Mouse (Mus musculus): Measurements from ENCODE around the gene Gatad2a. TPM values are rescaled to one million over a fixed set of nuclear protein-coding genes. Genes with fewer than 3 reads are reported as not detected.
"Not testable (repeated sequence)": the region's sequence is repeated elsewhere in the genome, so short reads cannot be mapped to it uniquely, and the experiment has no call there.

The Gatad2a gene
- polyA plus RNA-seq, 1 experiment from 2014 or later, result 49.6 TPM

- 73% methylated on average over 1 of the region's 1 CpGs for WGBS
- Histone ChIP-seq H3K36me3 (ENCODE audit: control insufficient read depth, insufficient read depth, low read length) (peaks cover 27% of the 10 kb centered on the region), H3K27ac (ENCODE audit: low read length) (no peak overlapping the region), H3K4me3 (ENCODE audit: low read depth, low read length) (no peak overlapping the region), H3K4me1 (ENCODE audit: control insufficient read depth, insufficient read depth, low read length) (no peaks in the 10 kb centered on the region), H3K9me3 (ENCODE audit: control insufficient read depth, low read depth, low read length) (no peaks in the 10 kb centered on the region), H3K27me3 (ENCODE audit: control insufficient read depth, insufficient read depth, low read length) (no peaks in the 10 kb centered on the region), H3K9ac (replicated peaks; ENCODE audit: low read depth, low read length) (no peak overlapping the region), H3K4me2 (replicated peaks; ENCODE audit: low read depth, low read length) (no peak overlapping the region)
- ATAC-seq (ENCODE audit: insufficient number of reproducible peaks, insufficient read depth, low FRiP score, low read depth), result no peak
Observed at GRCm38 (mm10) chr8:70015017-70015416, 18.8 kb upstream of the Gatad2a start.

GRCm38 (mm10) chr8:70012763-70013162 is 16.6 kb upstream of the Gatad2a start:
- ATAC-seq (ENCODE audit: insufficient number of reproducible peaks, insufficient read depth, low FRiP score, low read depth), result peak; percentile 23; the same call in 1 of the 2 replicates
- Histone ChIP-seq H3K27me3 (ENCODE audit: control insufficient read depth, insufficient read depth, low read length) (no peaks in the 10 kb centered on the region), H3K4me2 (replicated peaks; ENCODE audit: low read depth, low read length) (no peak overlapping the region), H3K4me1 (ENCODE audit: control insufficient read depth, insufficient read depth, low read length) (no peaks in the 10 kb centered on the region), H3K4me3 (ENCODE audit: low read depth, low read length) (no peak overlapping the region), H3K9ac (replicated peaks; ENCODE audit: low read depth, low read length) (no peak overlapping the region), H3K36me3 (ENCODE audit: control insufficient read depth, insufficient read depth, low read length) (peaks cover 6% of the 10 kb centered on the region; the same call in 1 of the 2 replicates), H3K27ac (ENCODE audit: low read length) (no peak overlapping the region), H3K9me3 (ENCODE audit: control insufficient read depth, low read depth, low read length) (no peaks in the 10 kb centered on the region)
- 86% methylated on average over 1 of the region's 1 CpGs for WGBS

DNA sequence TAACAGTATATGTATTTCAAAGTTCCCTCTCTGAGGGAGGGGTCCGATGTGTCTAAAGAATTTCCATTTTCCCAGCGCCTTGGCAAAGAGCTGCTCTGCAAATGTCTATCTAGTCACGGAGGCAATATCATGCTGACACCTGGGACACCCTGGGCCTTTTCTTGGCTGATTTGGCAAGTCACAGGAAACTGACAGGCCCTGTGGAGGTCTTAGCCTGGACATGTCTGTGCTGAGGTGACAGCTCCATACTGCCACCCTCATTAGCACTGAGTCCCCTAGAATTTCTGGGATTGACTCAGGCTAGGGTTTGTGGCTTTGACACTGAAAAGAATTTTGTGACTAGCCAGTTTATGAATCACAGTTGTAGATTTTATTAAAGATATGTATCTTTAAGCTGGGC is 16.2 kb upstream of the Gatad2a start:
- Histone ChIP-seq H3K4me1 (ENCODE audit: control insufficient read depth, insufficient read depth, low read length) (no peaks in the 10 kb centered on the region), H3K36me3 (ENCODE audit: control insufficient read depth, insufficient read depth, low read length) (peaks cover 6% of the 10 kb centered on the region; the same call in 1 of the 2 replicates), H3K27ac (ENCODE audit: low read length) (no peak overlapping the region), H3K4me3 (ENCODE audit: low read depth, low read length) (no peak overlapping the region), H3K4me2 (replicated peaks; ENCODE audit: low read depth, low read length) (no peak overlapping the region), H3K9ac (replicated peaks; ENCODE audit: low read depth, low read length) (no peak overlapping the region), H3K9me3 (ENCODE audit: control insufficient read depth, low read depth, low read length) (no peaks in the 10 kb centered on the region), H3K27me3 (ENCODE audit: control insufficient read depth, insufficient read depth, low read length) (no peaks in the 10 kb centered on the region)
- ATAC-seq (ENCODE audit: insufficient number of reproducible peaks, insufficient read depth, low FRiP score, low read depth), result no peak
- 78% methylated on average over 3 of the region's 3 CpGs for whole genome bisulfite sequencing

GRCm38 (mm10) chr8:70010796-70011195 is 14.6 kb upstream of the Gatad2a start:
- H3K27me3 ChIP-seq (ENCODE audit: control insufficient read depth, insufficient read depth, low read length); H3K9ac ChIP-seq (replicated peaks; ENCODE audit: low read depth, low read length); H3K4me1 ChIP-seq (ENCODE audit: control insufficient read depth, insufficient read depth, low read length); H3K9me3 ChIP-seq (ENCODE audit: control insufficient read depth, low read depth, low read length); H3K36me3 ChIP-seq (ENCODE audit: control insufficient read depth, insufficient read depth, low read length); H3K4me2 ChIP-seq (replicated peaks; ENCODE audit: low read depth, low read length); H3K27ac ChIP-seq (ENCODE audit: low read length); ATAC-seq (ENCODE audit: insufficient number of reproducible peaks, insufficient read depth, low FRiP score, low read depth); H3K4me3 ChIP-seq (ENCODE audit: low read depth, low read length): not testable (repeated sequence)
- 88% methylated on average over 14 of the region's 14 CpGs for WGBS

- H3K9me3 ChIP-seq (ENCODE audit: control insufficient read depth, low read depth, low read length), result no peaks in the 10 kb centered on the region
- H3K36me3 ChIP-seq (ENCODE audit: control insufficient read depth, insufficient read depth, low read length), result no peaks in the 10 kb centered on the region
- H3K4me1 ChIP-seq (ENCODE audit: control insufficient read depth, insufficient read depth, low read length), result no peaks in the 10 kb centered on the region
- WGBS, result 40% methylated on average over 2 of the region's 2 CpGs
- no peak overlapping the region for H3K4me3 ChIP-seq (ENCODE audit: low read depth, low read length)
- H3K9ac ChIP-seq (replicated peaks; ENCODE audit: low read depth, low read length), result no peak overlapping the region
- no peak overlapping the region for H3K4me2 ChIP-seq (replicated peaks; ENCODE audit: low read depth, low read length)
- ATAC-seq (ENCODE audit: insufficient number of reproducible peaks, insufficient read depth, low FRiP score, low read depth), result no peak
- no peak overlapping the region for H3K27ac ChIP-seq (ENCODE audit: low read length)
- H3K27me3 ChIP-seq (ENCODE audit: control insufficient read depth, insufficient read depth, low read length), result no peaks in the 10 kb centered on the region
Observed at GRCm38 (mm10) chr8:70005178-70005577, 9.0 kb upstream of the Gatad2a start.

DNA sequence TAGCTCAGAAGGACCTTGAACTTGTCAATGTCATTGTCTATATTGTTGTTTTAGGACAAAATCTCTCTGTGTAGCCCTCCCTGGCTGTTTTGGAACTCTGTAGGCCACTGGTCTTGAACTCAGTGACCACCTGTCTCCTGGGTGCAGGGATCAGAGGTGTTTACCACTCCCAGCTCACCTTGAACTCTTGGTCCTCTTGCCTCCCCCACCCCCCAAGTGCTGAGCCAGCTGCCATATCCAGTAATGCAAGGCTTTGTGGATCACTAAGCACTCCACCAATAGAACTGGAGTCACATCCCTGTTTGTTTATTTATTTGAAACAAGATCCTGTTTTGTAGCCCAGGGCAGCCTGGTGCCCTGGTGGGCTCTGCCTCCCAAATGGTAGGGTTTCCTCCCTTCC is 8.2 kb upstream of the Gatad2a start:
- H3K4me2 ChIP-seq (replicated peaks; ENCODE audit: low read depth, low read length), result no peak overlapping the region
- no peak overlapping the region for H3K4me3 ChIP-seq (ENCODE audit: low read depth, low read length)
- no peaks in the 10 kb centered on the region for H3K4me1 ChIP-seq (ENCODE audit: control insufficient read depth, insufficient read depth, low read length)
- no peaks in the 10 kb centered on the region for H3K9me3 ChIP-seq (ENCODE audit: control insufficient read depth, low read depth, low read length)
- ATAC-seq (ENCODE audit: insufficient number of reproducible peaks, insufficient read depth, low FRiP score, low read depth), result no peak
- no peak overlapping the region for H3K27ac ChIP-seq (ENCODE audit: low read length)
- no peaks in the 10 kb centered on the region for H3K27me3 ChIP-seq (ENCODE audit: control insufficient read depth, insufficient read depth, low read length)
- H3K36me3 ChIP-seq (ENCODE audit: control insufficient read depth, insufficient read depth, low read length), result no peaks in the 10 kb centered on the region
- H3K9ac ChIP-seq (replicated peaks; ENCODE audit: low read depth, low read length), result no peak overlapping the region

DNA sequence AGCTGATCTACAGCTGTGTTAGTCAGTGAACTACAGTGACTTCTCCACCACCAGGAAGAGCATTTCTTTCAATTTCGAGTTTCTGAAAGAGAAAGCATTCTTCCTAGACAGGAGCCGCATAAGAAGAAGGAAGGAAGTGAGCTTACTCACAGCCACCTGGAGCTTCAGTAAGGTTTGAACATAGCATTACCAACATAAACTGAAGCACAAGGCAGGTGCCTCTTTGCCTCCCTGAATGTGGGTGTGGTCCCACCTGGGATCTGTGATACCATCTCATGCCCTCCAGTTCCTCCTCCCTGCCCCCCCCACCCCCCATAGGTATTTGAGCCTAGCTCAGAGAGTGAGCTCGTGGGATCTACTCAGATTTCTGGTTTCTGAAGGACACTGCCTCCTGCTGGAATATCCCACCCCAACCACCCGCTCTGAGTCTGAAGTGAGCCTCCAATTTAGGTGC is 7.0 kb upstream of the Gatad2a start:
- no peaks in the 10 kb centered on the region for H3K9me3 ChIP-seq (ENCODE audit: control insufficient read depth, low read depth, low read length)
- no peaks in the 10 kb centered on the region for H3K4me1 ChIP-seq (ENCODE audit: control insufficient read depth, insufficient read depth, low read length)
- H3K36me3 ChIP-seq (ENCODE audit: control insufficient read depth, insufficient read depth, low read length), result no peaks in the 10 kb centered on the region
- H3K27ac ChIP-seq (ENCODE audit: low read length), result no peak overlapping the region
- WGBS, result 60% methylated on average over 4 of the region's 4 CpGs
- H3K9ac ChIP-seq (replicated peaks; ENCODE audit: low read depth, low read length), result no peak overlapping the region
- H3K27me3 ChIP-seq (ENCODE audit: control insufficient read depth, insufficient read depth, low read length), result no peaks in the 10 kb centered on the region
- no peak overlapping the region for H3K4me2 ChIP-seq (replicated peaks; ENCODE audit: low read depth, low read length)
- ATAC-seq (ENCODE audit: insufficient number of reproducible peaks, insufficient read depth, low FRiP score, low read depth), result no peak
- no peak overlapping the region for H3K4me3 ChIP-seq (ENCODE audit: low read depth, low read length)

- Histone ChIP-seq H3K4me2 (replicated peaks; ENCODE audit: low read depth, low read length) (peak overlapping the region; percentile 48), H3K27ac (ENCODE audit: low read length) (peak overlapping the region; percentile 88)
- not testable (repeated sequence) for H3K9me3 ChIP-seq (ENCODE audit: control insufficient read depth, low read depth, low read length); H3K4me1 ChIP-seq (ENCODE audit: control insufficient read depth, insufficient read depth, low read length); H3K9ac ChIP-seq (replicated peaks; ENCODE audit: low read depth, low read length); H3K4me3 ChIP-seq (ENCODE audit: low read depth, low read length); ATAC-seq (ENCODE audit: insufficient number of reproducible peaks, insufficient read depth, low FRiP score, low read depth); H3K36me3 ChIP-seq (ENCODE audit: control insufficient read depth, insufficient read depth, low read length); H3K27me3 ChIP-seq (ENCODE audit: control insufficient read depth, insufficient read depth, low read length)
- 42% methylated on average over 7 of the region's 7 CpGs for WGBS
Observed at GRCm38 (mm10) chr8:70001892-70002191, 5.7 kb upstream of the Gatad2a start.

DNA sequence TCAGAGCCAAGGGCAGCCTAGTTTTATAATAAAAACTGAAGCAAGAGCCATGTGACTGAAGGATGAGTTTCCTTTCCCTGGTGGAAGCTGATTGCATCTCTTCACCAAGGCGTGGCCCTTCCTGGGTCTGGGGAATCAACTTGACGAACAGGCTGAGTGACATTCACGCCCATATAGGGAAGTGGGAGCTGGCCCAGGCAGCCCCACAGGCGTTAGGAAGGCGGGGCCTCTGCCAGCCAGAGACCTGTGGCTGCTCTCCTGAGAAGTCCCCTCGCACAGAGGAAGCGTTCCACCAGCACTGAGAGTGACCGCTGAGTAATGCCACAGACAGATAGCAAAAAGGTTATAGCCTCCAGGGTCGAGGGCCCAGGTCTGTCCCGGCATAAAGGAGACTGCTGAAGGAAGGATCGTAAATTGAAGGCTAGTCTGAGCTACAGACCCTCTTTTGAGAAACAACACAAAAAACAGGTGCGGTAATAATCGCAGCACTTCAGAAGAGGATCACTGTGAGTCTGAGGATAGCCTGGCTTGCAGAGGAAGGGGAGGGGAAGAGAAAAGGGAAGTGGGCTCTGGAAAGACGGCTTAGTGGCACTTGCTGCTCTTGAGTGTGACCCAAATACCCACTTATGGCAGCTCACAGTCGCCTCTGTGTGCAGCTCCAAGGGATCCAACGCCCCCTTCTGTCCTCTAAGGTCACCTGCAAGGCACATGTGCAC is 5.2 kb upstream of the Gatad2a start:
- no peaks in the 10 kb centered on the region for H3K36me3 ChIP-seq (ENCODE audit: control insufficient read depth, insufficient read depth, low read length)
- H3K27ac ChIP-seq (ENCODE audit: low read length), result peak overlapping the region; percentile 88
- H3K4me2 ChIP-seq (replicated peaks; ENCODE audit: low read depth, low read length), result peak overlapping the region; percentile 48
- WGBS, result 1% methylated on average over 16 of the region's 16 CpGs
- H3K4me1 ChIP-seq (ENCODE audit: control insufficient read depth, insufficient read depth, low read length), result no peaks in the 10 kb centered on the region
- peak overlapping the region; percentile 18; the same call in 1 of the 2 replicates for H3K4me3 ChIP-seq (ENCODE audit: low read depth, low read length)
- peak; percentile 60 for ATAC-seq (ENCODE audit: insufficient number of reproducible peaks, insufficient read depth, low FRiP score, low read depth)
- H3K9ac ChIP-seq (replicated peaks; ENCODE audit: low read depth, low read length), result no peak overlapping the region
- H3K9me3 ChIP-seq (ENCODE audit: control insufficient read depth, low read depth, low read length), result no peaks in the 10 kb centered on the region
- no peaks in the 10 kb centered on the region for H3K27me3 ChIP-seq (ENCODE audit: control insufficient read depth, insufficient read depth, low read length)

All from stomach, embryonic 14.5 days (tissue).